In the genomic region with DNA sequence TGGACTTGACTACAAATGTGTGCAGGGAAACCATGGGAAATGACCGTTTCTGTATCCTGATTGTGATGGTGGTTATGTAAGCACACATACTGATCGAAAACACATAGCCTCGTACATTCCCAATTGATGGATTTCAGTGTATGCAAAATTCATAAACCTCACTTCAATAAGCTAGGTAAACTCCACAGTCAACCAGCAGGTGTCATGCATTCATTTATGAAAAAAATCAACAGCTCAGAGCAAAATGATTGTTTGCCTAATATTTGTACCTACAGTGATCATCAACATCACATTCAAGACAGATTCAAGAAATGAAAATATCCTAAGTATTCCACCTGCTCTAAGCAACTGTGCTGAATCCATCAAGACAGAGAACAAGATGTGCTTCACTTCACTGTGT, we compare ENCODE assay signal across 13 mouse cellular contexts. TPM values are rescaled to one million over a fixed set of nuclear protein-coding genes. Genes with fewer than 3 reads are reported as not detected.
DNase-seq lines count a peak whose midpoint lies in the region; ATAC-seq and TF ChIP-seq lines count a peak whose summit lies in the region.
"Had no signal": no experiment of that assay in that cellular context is flagged by ENCODE, and none has a peak within 500 bp of the region (broad histone marks: within the 10 kb centered on the region; RNA-seq: fewer than 3 reads in every experiment).

No protein-coding gene starts in this region.

- TF ChIP-seq CTCF in midbrain, postnatal 0 days (IDR thresholded peaks at IDR 0.05): peak; percentile 76

- no peak overlapping the region for H3K4me3 ChIP-seq in midbrain, postnatal 0 days (ENCODE audit: low read depth, low read length)
- H3K4me3 ChIP-seq in midbrain, embryonic 16.5 days (ENCODE audit: low read depth, low read length): no peak overlapping the region
- H3K4me3 ChIP-seq: erythroblast, embryonic 14.5 days; stomach, embryonic 15.5 days had no signal

- no peak overlapping the region for H3K4me2 ChIP-seq in midbrain, postnatal 0 days (ENCODE audit: low read depth, low read length, poor library complexity, severe bottlenecking)
- no peak overlapping the region for H3K4me2 ChIP-seq in midbrain, embryonic 16.5 days (ENCODE audit: low read length)
- H3K4me2 ChIP-seq: stomach, embryonic 15.5 days had no signal

- no peak overlapping the region for H3K27ac ChIP-seq in midbrain, postnatal 0 days (ENCODE audit: low read depth, low read length)
- H3K27ac ChIP-seq in midbrain, embryonic 16.5 days (ENCODE audit: low read length): no peak overlapping the region
- H3K27ac ChIP-seq: stomach, embryonic 15.5 days had no signal

- peak; percentile 55; the same call in 1 of the 2 replicates for ATAC-seq in frontal cortex, adult (ENCODE audit: low TSS enrichment)
- ATAC-seq in midbrain, postnatal 0 days (ENCODE audit: low FRiP score): no peak
- ATAC-seq in midbrain, embryonic 16.5 days: no peak

- no peaks in the 10 kb centered on the region for H3K4me1 ChIP-seq in midbrain, postnatal 0 days (ENCODE audit: insufficient read depth, low read length)
- no peaks in the 10 kb centered on the region for H3K4me1 ChIP-seq in midbrain, embryonic 16.5 days (ENCODE audit: control insufficient read depth, insufficient read depth, low read length)
- H3K4me1 ChIP-seq: stomach, embryonic 15.5 days had no signal

- H3K9me3 ChIP-seq in midbrain, postnatal 0 days (ENCODE audit: low read length): no peaks in the 10 kb centered on the region
- H3K9me3 ChIP-seq in midbrain, embryonic 16.5 days (replicated peaks; ENCODE audit: control insufficient read depth, low read length, poor library complexity, severe bottlenecking): no peaks in the 10 kb centered on the region
- H3K9me3 ChIP-seq: stomach, embryonic 15.5 days had no signal

- H3K27me3 ChIP-seq in midbrain, postnatal 0 days (ENCODE audit: insufficient read depth, low read length): no peaks in the 10 kb centered on the region
- no peaks in the 10 kb centered on the region for H3K27me3 ChIP-seq in midbrain, embryonic 16.5 days (ENCODE audit: control insufficient read depth, insufficient read depth, low read depth, low read length)
- H3K27me3 ChIP-seq: stomach, embryonic 15.5 days had no signal

- no peak overlapping the region for H3K9ac ChIP-seq in midbrain, postnatal 0 days (replicated peaks; ENCODE audit: low read length, poor library complexity, severe bottlenecking)
- H3K9ac ChIP-seq in midbrain, embryonic 16.5 days (ENCODE audit: low read depth, low read length): no peak overlapping the region
- H3K9ac ChIP-seq: stomach, embryonic 15.5 days had no signal

- 71% methylated on average over 3 of the region's 3 CpGs for WGBS in midbrain, postnatal 0 days
- 81% methylated on average over 3 of the region's 3 CpGs for WGBS in midbrain, embryonic 16.5 days

- H3K36me3 ChIP-seq in midbrain, postnatal 0 days (ENCODE audit: insufficient read depth, low read length): no peaks in the 10 kb centered on the region
- H3K36me3 ChIP-seq in midbrain, embryonic 16.5 days (ENCODE audit: control insufficient read depth, insufficient read depth, low read length): no peaks in the 10 kb centered on the region
- H3K36me3 ChIP-seq: stomach, embryonic 15.5 days had no signal

- no peak for DNase-seq in frontal cortex, postnatal 10 days (ENCODE audit: low spot score in 2 of 2)
- DNase-seq in layer of hippocampus, adult 11-12 months (ENCODE audit: low spot score): peak; percentile 31
- DNase-seq in layer of hippocampus, postnatal 36 days: no peak
- DNase-seq in midbrain, postnatal 0 days (ENCODE audit: low spot score): peak; percentile 47
- DNase-seq in B cell, adult 2 months: no peak
- DNase-seq in gastrocnemius, postnatal 25 days: no peak
- DNase-seq: adrenal gland, adult 8-10 months; heart, postnatal 4 days; thymus, postnatal 36 days had no signal

RNA-seq across cellular contexts. Expression of gene Extl2, which starts 33.5 kb away (rescaled TPM):
- 10 to 100 TPM; 69.3 to 70.7 TPM for total RNA-seq in layer of hippocampus, postnatal 36 days (2021)
- 34.6 and 35.7 TPM in 2 replicates for total RNA-seq in midbrain, postnatal 0 days (2014; rRNA removed)
- 34.7 and 39.2 TPM in 2 replicates for polyA plus RNA-seq in midbrain, postnatal 0 days (2015; fragmentation: Nextera tagmentation; extraction: Ambion mirVana)
- polyA plus RNA-seq in midbrain, embryonic 16.5 days (2015; fragmentation: Nextera tagmentation; extraction: Ambion mirVana): 30.0 and 30.1 TPM in 2 replicates
- total RNA-seq in gastrocnemius, postnatal 25 days (2021): 1 to 10 TPM; 8.7 to 8.8 TPM
- polyA plus RNA-seq: erythroblast, embryonic 14.5 days had no signal

RNA-seq across cellular contexts. Expression of gene Slc30a7, which starts 33.6 kb away (rescaled TPM):
- total RNA-seq in layer of hippocampus, postnatal 36 days (2021): 10 to 100 TPM; 26.9 to 28.2 TPM
- 28.6 and 46.6 TPM in 2 replicates for total RNA-seq in midbrain, postnatal 0 days (2014; rRNA removed)
- 9.0 and 10.6 TPM in 2 replicates for polyA plus RNA-seq in midbrain, postnatal 0 days (2015; fragmentation: Nextera tagmentation; extraction: Ambion mirVana)
- polyA plus RNA-seq in midbrain, embryonic 16.5 days (2015; fragmentation: Nextera tagmentation; extraction: Ambion mirVana): 14.2 and 19.5 TPM in 2 replicates
- 1 to 10 TPM; 7.4 to 8.9 TPM for total RNA-seq in gastrocnemius, postnatal 25 days (2021)

Comparison
In these comparisons a context has a peak if more than half of its experiments do, and no peak if none do; other contexts are left out.
1. DNase-seq: peak in layer of hippocampus, adult 11-12 months (single experiment) and midbrain, postnatal 0 days (single experiment); none in frontal cortex, postnatal 10 days (0 of 2), layer of hippocampus, postnatal 36 days (0 of 2), B cell, adult 2 months (0 of 2) and gastrocnemius, postnatal 25 days (single experiment).